Mouse (Mus musculus): Measurements from ENCODE around the gene Elp1.

The Elp1 gene

GRCm38 (mm10) chr4:56767861-56768284 lies 34.3 kb downstream of the Elp1 start:
- no peak for DNase-seq

- DNase-seq = no peak
These were observed 44.4 kb downstream of the Elp1 start for GRCm38 (mm10) chr4:56757693-56758092.

- no peak for DNase-seq
These were observed 45.0 kb downstream of the Elp1 start for GRCm38 (mm10) chr4:56756966-56757600.

GRCm38 (mm10) chr4:56756021-56756420 lies 46.1 kb downstream of the Elp1 start:
- no peak for DNase-seq

- DNase-seq = no peak
These were observed 54.7 kb downstream of the Elp1 start for GRCm38 (mm10) chr4:56747456-56747855.

- DNase-seq = no peak
These were observed 55.8 kb downstream of the Elp1 start for GRCm38 (mm10) chr4:56746345-56746744.

GRCm38 (mm10) chr4:56743363-56744195 lies 58.6 kb downstream of the Elp1 start, which contains the start of gene Actl7a:
Actl7a (plus strand) TSS chr4:56743413.
- no peak for DNase-seq

GRCm38 (mm10) chr4:56742698-56743097 lies 59.4 kb downstream of the Elp1 start:
- DNase-seq = no peak

- no peak for DNase-seq
These were observed 61.1 kb downstream of the Elp1 start, which contains the start of gene Actl7b for GRCm38 (mm10) chr4:56741041-56741493. Actl7b (minus strand) TSS chr4:56741443.

- DNase-seq = no peak
These were observed 61.5 kb downstream of the Elp1 start for GRCm38 (mm10) chr4:56740611-56741010.

GRCm38 (mm10) chr4:56740020-56740485 lies 62.1 kb downstream of the Elp1 start, which contains the start of gene Gm26657:
Gm26657 (plus strand) TSS chr4:56740070.
- no peak for DNase-seq

- no peak for DNase-seq
These were observed 76.3 kb downstream of the Elp1 start for GRCm38 (mm10) chr4:56725839-56726238.

- no peak for DNase-seq
These were observed 78.9 kb downstream of the Elp1 start for GRCm38 (mm10) chr4:56723237-56723636.

GRCm38 (mm10) chr4:56722346-56722745 lies 79.8 kb downstream of the Elp1 start:
- no peak for DNase-seq

- DNase-seq = no peak
These were observed 80.7 kb downstream of the Elp1 start for GRCm38 (mm10) chr4:56721469-56721868.

GRCm38 (mm10) chr4:56720403-56720802 lies 81.7 kb downstream of the Elp1 start:
- no peak for DNase-seq

GRCm38 (mm10) chr4:56719456-56719855 lies 82.7 kb downstream of the Elp1 start:
- DNase-seq = no peak

GRCm38 (mm10) chr4:56718573-56719442 lies 83.3 kb downstream of the Elp1 start:
- DNase-seq = no peak

GRCm38 (mm10) chr4:56717932-56718331 lies 84.2 kb downstream of the Elp1 start:
- DNase-seq = no peak

GRCm38 (mm10) chr4:56716801-56717200 lies 85.3 kb downstream of the Elp1 start:
- no peak for DNase-seq

- no peak for DNase-seq
These were observed 89.0 kb downstream of the Elp1 start for GRCm38 (mm10) chr4:56713155-56713554.

GRCm38 (mm10) chr4:56702234-56702633 lies 99.9 kb downstream of the Elp1 start:
- no peak for DNase-seq
